Mouse (Mus musculus) erythroblast, embryonic 14.5 days (primary cell): Measurements from ENCODE around the gene Tram2.

Source experiments
- GATA1 ChIP-seq: IDR thresholded peaks from 2 replicates; pipeline ENCODE4 v1.6.1; 2012; ENCODE audit warnings: low read length, inconsistent platforms, mixed read lengths
- TAL1 ChIP-seq: IDR thresholded peaks from 3 replicates; pipeline ENCODE4 v1.6.1; 2012; ENCODE audit warnings: low read length, inconsistent platforms, mixed read lengths

DNA sequence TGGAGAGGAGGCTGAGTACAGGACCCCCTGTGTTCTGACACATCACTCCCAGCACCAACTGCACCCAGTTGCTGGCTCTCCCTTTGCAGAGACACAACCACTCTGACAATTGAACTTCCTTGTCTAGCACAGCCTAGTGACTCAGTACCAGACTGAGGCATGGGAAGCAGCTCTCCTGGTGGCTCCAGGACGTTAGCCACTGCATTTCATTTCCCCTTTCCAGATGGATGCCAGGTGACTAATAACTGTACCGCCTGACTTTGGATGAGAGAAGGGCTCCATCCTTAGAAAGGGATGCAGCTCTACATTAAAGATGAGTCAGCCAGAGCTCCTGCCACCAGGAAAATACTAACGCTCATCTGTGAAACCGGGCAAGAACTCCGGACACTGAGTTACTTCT is 7.3 kb upstream of the Tram2 start:
- TF ChIP-seq GATA1 (no peak), TAL1 (no peak)
